Mouse (Mus musculus) neural tube, embryonic 11.5 days (tissue): ENCODE measurements around the gene Ccdc14. TPM values are rescaled to one million over a fixed set of nuclear protein-coding genes. Genes with fewer than 3 reads are reported as not detected.

ENCODE experiments used
- ATAC-seq: fragments of 200-750 bp; cut with Nextera tagmentation; 2 replicates; pipeline ENCODE4 v1.8.0; 2017; ENCODE audit warnings: moderate number of reproducible peaks, mild to moderate bottlenecking, moderate TSS enrichment, moderate library complexity; ENCODE audit not compliant: insufficient read depth, low FRiP score, low TSS enrichment
- DNase-seq: peaks from one replicate; pipeline ENCODE4 v3.0.0-alpha.2; 2015; ENCODE audit warnings: low spot score
- H3K27ac ChIP-seq: fragments of 300-500 bp; sonication (generic); 2 replicates; pipeline ENCODE4 v1.5.1; 2014; ENCODE audit warnings: low read depth, mild to moderate bottlenecking, low read length
- H3K27me3 ChIP-seq: fragments of 300-500 bp; sonication (generic); 2 replicates; pipeline ENCODE4 v1.6.1; 2014; ENCODE audit warnings: mild to moderate bottlenecking, low read length, mixed read lengths; ENCODE audit not compliant: control insufficient read depth, insufficient read depth
- H3K36me3 ChIP-seq: fragments of 300-500 bp; sonication (generic); 2 replicates; pipeline ENCODE4 v1.6.1; 2014; ENCODE audit warnings: mild to moderate bottlenecking, low read length, moderate library complexity, mixed read lengths; ENCODE audit not compliant: control insufficient read depth, insufficient read depth
- H3K4me1 ChIP-seq: fragments of 300-500 bp; sonication (generic); 2 replicates; pipeline ENCODE4 v1.6.1; 2014; ENCODE audit warnings: low read length, mixed read lengths; ENCODE audit not compliant: control insufficient read depth, insufficient read depth
- H3K4me2 ChIP-seq: fragments of 300-500 bp; sonication (generic); 2 replicates; pipeline ENCODE4 v1.6.1; 2014; ENCODE audit warnings: low read depth, mild to moderate bottlenecking, moderate library complexity
- H3K4me3 ChIP-seq: fragments of 300-500 bp; sonication (generic); 2 replicates; pipeline ENCODE4 v1.5.1; 2014; ENCODE audit warnings: low read depth, low read length
- H3K9ac ChIP-seq: fragments of 300-500 bp; sonication (generic); 2 replicates; pipeline ENCODE4 v1.6.1; 2014; ENCODE audit warnings: mild to moderate bottlenecking, low read length
- H3K9me3 ChIP-seq: fragments of 300-500 bp; sonication (generic); 2 replicates; pipeline ENCODE4 v1.6.1; 2016; ENCODE audit warnings: low read length; ENCODE audit not compliant: control insufficient read depth
- WGBS: fragments of 180-500 bp; shearing (Covaris S2); extraction: QIAGEN DNeasy Blood & Tissue Kit; methylation state at CpG from one replicate; pipeline ENCODE4 v1.1.7; 2014; 5-methylcytosine and 5-hydroxymethylcytosine counted together
- polyA plus RNA-seq: library from polyadenylated mRNA; unstranded; fragments of >200 nt; fragmentation: Nextera tagmentation; extraction: Ambion mirVana; gene quantifications from 2 replicates; pipeline ENCODE4 v1.2.1, GENCODE M21; 2014

Ccdc14 gene
- polyA plus RNA-seq, 1 experiment from 2014 or later = 11.8 TPM

GRCm38 (mm10) chr16:34763959-34764591 lies 73.7 kb downstream of the Ccdc14 start:
- no peak for DNase-seq
- Histone ChIP-seq H3K9me3 (no peaks in the 10 kb centered on the region), H3K9ac (no peak overlapping the region), H3K4me3 (no peak overlapping the region), H3K4me2 (no peak overlapping the region), H3K36me3 (no peaks in the 10 kb centered on the region), H3K27ac (no peak overlapping the region), H3K27me3 (no peaks in the 10 kb centered on the region), H3K4me1 (no peaks in the 10 kb centered on the region)
- no peak for ATAC-seq
- WGBS = 84% methylated on average over 9 of the region's 9 CpGs

DNA sequence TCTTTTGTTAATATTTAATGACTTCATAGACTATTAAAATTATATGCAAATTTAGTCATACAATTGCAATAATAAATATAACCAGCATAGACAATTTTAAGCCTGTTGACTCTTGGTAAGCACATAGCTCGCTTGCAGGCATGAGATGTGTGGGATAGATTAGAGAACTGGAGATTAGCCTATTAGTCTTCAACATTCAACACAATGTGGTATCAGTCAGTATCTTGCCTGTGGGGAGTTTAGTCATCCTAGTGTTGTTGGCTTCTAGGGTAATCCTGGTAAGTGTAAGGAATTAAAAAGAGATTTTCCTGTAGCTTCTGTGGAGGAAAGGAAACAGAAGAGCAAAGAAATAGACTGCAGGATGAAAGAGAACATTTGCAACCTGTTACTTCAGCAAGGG lies 75.2 kb downstream of the Ccdc14 start:
- 93% methylated on average over 1 of the region's 1 CpGs for WGBS
- ATAC-seq (no peak), DNase-seq (no peak)
- Histone ChIP-seq H3K9me3 (no peaks in the 10 kb centered on the region), H3K9ac (no peak overlapping the region), H3K27ac (no peak overlapping the region), H3K4me1 (no peaks in the 10 kb centered on the region), H3K4me2 (no peak overlapping the region), H3K4me3 (no peak overlapping the region), H3K36me3 (no peaks in the 10 kb centered on the region), H3K27me3 (no peaks in the 10 kb centered on the region)

GRCm38 (mm10) chr16:34766193-34766592 lies 75.8 kb downstream of the Ccdc14 start:
- Histone ChIP-seq H3K27ac (no peak overlapping the region), H3K27me3 (no peaks in the 10 kb centered on the region), H3K4me3 (no peak overlapping the region), H3K36me3 (no peaks in the 10 kb centered on the region), H3K9ac (no peak overlapping the region), H3K4me1 (no peaks in the 10 kb centered on the region), H3K9me3 (no peaks in the 10 kb centered on the region), H3K4me2 (no peak overlapping the region)
- no peak for DNase-seq
- no peak for ATAC-seq
- 94% methylated on average over 1 of the region's 1 CpGs for WGBS

GRCm38 (mm10) chr16:34767443-34767842 lies 77.0 kb downstream of the Ccdc14 start:
- Histone ChIP-seq H3K27me3 (no peaks in the 10 kb centered on the region), H3K9ac (no peak overlapping the region), H3K4me2 (no peak overlapping the region), H3K36me3 (no peaks in the 10 kb centered on the region), H3K27ac (no peak overlapping the region), H3K4me1 (no peaks in the 10 kb centered on the region), H3K9me3 (no peaks in the 10 kb centered on the region), H3K4me3 (no peak overlapping the region)
- ATAC-seq = no peak
- WGBS = 94% methylated on average over 2 of the region's 2 CpGs
- no peak for DNase-seq

DNA sequence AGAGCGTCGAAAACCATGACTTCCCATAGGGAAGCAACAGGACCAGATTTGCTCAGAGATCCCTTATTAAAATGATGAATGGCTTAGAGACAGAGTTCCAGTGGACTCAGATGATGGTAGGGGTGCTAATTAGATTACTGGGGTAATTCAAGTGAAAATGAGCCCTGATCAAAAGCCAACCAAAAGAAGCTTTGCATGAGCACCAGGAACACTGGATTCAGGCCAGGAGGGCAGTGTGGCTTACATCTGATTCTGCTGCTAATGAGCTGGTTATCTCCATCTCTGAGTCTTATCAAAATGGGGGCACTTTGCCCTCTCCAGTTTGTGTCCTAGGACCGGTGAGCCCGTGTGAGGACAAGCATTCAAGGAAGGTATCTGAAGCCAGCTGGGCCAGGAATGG lies 78.0 kb downstream of the Ccdc14 start:
- DNase-seq (no peak), ATAC-seq (no peak)
- no peaks in the 10 kb centered on the region for H3K9me3 ChIP-seq
- no peak overlapping the region for H3K4me2 ChIP-seq
- no peaks in the 10 kb centered on the region for H3K27me3 ChIP-seq
- WGBS = 75% methylated on average over 4 of the region's 4 CpGs
- no peak overlapping the region for H3K9ac ChIP-seq
- no peaks in the 10 kb centered on the region for H3K36me3 ChIP-seq
- no peaks in the 10 kb centered on the region for H3K4me1 ChIP-seq
- no peak overlapping the region for H3K27ac ChIP-seq
- H3K4me3 ChIP-seq = no peak overlapping the region

- Histone ChIP-seq H3K9ac (no peak overlapping the region), H3K4me2 (no peak overlapping the region), H3K27ac (no peak overlapping the region), H3K4me1 (no peaks in the 10 kb centered on the region), H3K27me3 (no peaks in the 10 kb centered on the region), H3K4me3 (no peak overlapping the region), H3K9me3 (no peaks in the 10 kb centered on the region), H3K36me3 (no peaks in the 10 kb centered on the region)
- WGBS = 88% methylated on average over 4 of the region's 4 CpGs
- no peak for ATAC-seq
- no peak for DNase-seq
Measured at GRCm38 (mm10) chr16:34770127-34770526, 79.7 kb downstream of the Ccdc14 start.

DNA sequence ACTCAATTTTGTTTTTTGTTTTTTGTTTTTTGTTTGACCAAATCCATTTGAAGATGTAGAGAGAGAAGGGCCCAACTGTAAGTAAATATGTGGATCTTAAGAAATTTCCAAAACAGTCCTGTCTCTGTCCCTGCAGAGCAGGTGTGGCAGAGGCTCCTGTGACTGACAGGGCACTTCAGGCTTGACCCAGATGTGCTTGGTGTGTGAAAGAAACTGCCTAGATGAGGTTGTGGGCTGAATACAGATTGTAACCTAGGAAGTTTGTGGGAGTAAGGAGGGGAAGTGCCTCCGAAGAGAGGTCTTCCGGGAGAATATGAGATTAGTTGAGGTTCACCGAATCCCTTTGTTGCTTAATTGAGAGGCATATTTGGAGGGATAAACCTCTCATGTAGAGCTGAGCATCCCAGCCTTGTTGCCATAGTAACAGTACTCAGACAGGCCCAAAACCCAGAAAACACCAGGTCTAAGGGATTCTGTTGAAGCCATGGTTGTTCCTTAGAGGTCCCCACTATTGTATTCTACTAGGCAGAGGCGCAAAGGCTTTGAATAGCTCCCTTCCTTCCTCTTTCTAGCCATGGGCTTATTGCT lies 82.1 kb downstream of the Ccdc14 start:
- H3K4me3 ChIP-seq = no peak overlapping the region
- no peak for ATAC-seq
- 52% methylated on average over 4 of the region's 4 CpGs for WGBS

More for the DNA sequence above, 82.1 kb downstream of the Ccdc14 start:
- Histone ChIP-seq H3K4me1 (no peaks in the 10 kb centered on the region), H3K9ac (no peak overlapping the region), H3K27me3 (no peaks in the 10 kb centered on the region), H3K36me3 (no peaks in the 10 kb centered on the region), H3K4me2 (no peak overlapping the region), H3K9me3 (no peaks in the 10 kb centered on the region), H3K27ac (no peak overlapping the region)
- DNase-seq = no peak

Other genes starting within 250 kb of the Ccdc14 start
- 17.3 and 17.6 TPM in 2 replicates for gene Kalrn, start 117.1 kb upstream of the Ccdc14 start, polyA plus RNA-seq
- not detected in 2 replicates for gene Ropn1, start 40.7 kb upstream of the Ccdc14 start, polyA plus RNA-seq
- gene Mylk, start 54.6 kb downstream of the Ccdc14 start, polyA plus RNA-seq = 3.9 TPM in 2 replicates